Mouse (Mus musculus) heart, adult 10 weeks (tissue): Measurements from ENCODE around the gene Fam110a. TPM values are rescaled to one million over a fixed set of nuclear protein-coding genes. Genes with fewer than 3 reads are reported as not detected.

Experiments used
- polyA plus RNA-seq: library from polyadenylated mRNA; stranded (reverse); fragments of 350-450 nt; fragmentation: Illumina TruSeq; extraction: RNeasy Lipid Tissue Mini Kit (QIAGEN cat#74804); gene quantifications from one replicate; pipeline ENCODE4 v1.2.3, GENCODE M21; 2014; ENCODE audit warnings: low read depth, low replicate concordance

Fam110a gene
- polyA plus RNA-seq: 2.8 TPM

GRCm38 (mm10) chr2:151979470-151980354 lies at the start of gene Fam110a:
TSS of gene Fam110a (minus strand) at chr2:151980219.

GRCm38 (mm10) chr2:151996229-151997189 lies 16.5 kb upstream of the Fam110a start, which contains the start of gene Slc52a3:
TSS of gene Slc52a3 (plus strand) at chr2:151996511.

Other genes with a start within 250 kb of the Fam110a start
- gene Psmf1, start 236.0 kb downstream of the Fam110a start, polyA plus RNA-seq: 22.7 TPM
- not detected for gene Rspo4, start 137.3 kb downstream of the Fam110a start, polyA plus RNA-seq
- 0.18 TPM for gene Angpt4, start 69.0 kb downstream of the Fam110a start, polyA plus RNA-seq
- gene Slc52a3, start 16.3 kb upstream of the Fam110a start, polyA plus RNA-seq: 1.2 TPM
- not detected for gene Scrt2, start 101.3 kb upstream of the Fam110a start, polyA plus RNA-seq
- gene Srxn1, start 125.3 kb upstream of the Fam110a start, polyA plus RNA-seq: 23.0 TPM
- gene Tcf15, start 163.3 kb upstream of the Fam110a start, polyA plus RNA-seq: 15.6 TPM
- gene Csnk2a1, start 246.6 kb upstream of the Fam110a start, polyA plus RNA-seq: 89.3 TPM